Comparison of ENCODE assay signal across 11 mouse cellular contexts in genomic region chr1:90980638-90981330, GRCm38 (mm10). TPM values are rescaled to one million over a fixed set of nuclear protein-coding genes. Genes with fewer than 3 reads are reported as not detected.
DNase-seq lines count a peak whose midpoint lies in the region; ATAC-seq lines count a peak whose summit lies in the region.
"Had no signal": no experiment of that assay in that cellular context is flagged by ENCODE, and none has a peak within 500 bp of the region (broad histone marks: within the 10 kb centered on the region; RNA-seq: fewer than 3 reads in every experiment).

No protein-coding gene starts in this region.

- no peaks in the 10 kb centered on the region for H3K4me1 ChIP-seq in kidney, embryonic 14.5 days (ENCODE audit: control insufficient read depth, insufficient read depth, low read length)
- peaks cover 4 to 16% of the 10 kb centered on the region in 2 experiments for H3K4me1 ChIP-seq in heart, embryonic 14.5 days (ENCODE audit: control insufficient read depth in 2 of 2, insufficient read depth in 2 of 2, low read length in 2 of 2)
- H3K4me1 ChIP-seq in hindbrain, embryonic 13.5 days (replicated peaks), result peaks cover 6% of the 10 kb centered on the region

- H3K27me3 ChIP-seq in kidney, embryonic 14.5 days (ENCODE audit: control insufficient read depth, insufficient read depth, low read length), result no peaks in the 10 kb centered on the region
- no peaks in the 10 kb centered on the region for H3K27me3 ChIP-seq in heart, embryonic 14.5 days (ENCODE audit: control insufficient read depth, insufficient read depth, low read length)
- H3K27me3 ChIP-seq in hindbrain, embryonic 13.5 days, result no peaks in the 10 kb centered on the region
- H3K27me3 ChIP-seq: neural tube, embryonic 12.5 days had no signal

- 73% methylated on average over 10 of the region's 10 CpGs for WGBS in kidney, embryonic 14.5 days
- 26% methylated on average over 10 of the region's 10 CpGs for WGBS in heart, embryonic 14.5 days
- 79% methylated on average over 10 of the region's 10 CpGs for WGBS in hindbrain, embryonic 13.5 days

- no peak for ATAC-seq in kidney, embryonic 14.5 days (ENCODE audit: low FRiP score, low TSS enrichment)
- ATAC-seq in heart, embryonic 14.5 days (ENCODE audit: insufficient number of reproducible peaks, insufficient read depth, low FRiP score, low read depth), result peak; percentile 66
- no peak for ATAC-seq in hindbrain, embryonic 13.5 days (ENCODE audit: low FRiP score)

- no peak overlapping the region for H3K9ac ChIP-seq in kidney, embryonic 14.5 days (ENCODE audit: low read depth, low read length)
- no peak overlapping the region for H3K9ac ChIP-seq in heart, embryonic 14.5 days (ENCODE audit: low read length)
- H3K9ac ChIP-seq in hindbrain, embryonic 13.5 days, result no peak overlapping the region
- H3K9ac ChIP-seq: neural tube, embryonic 12.5 days had no signal

- H3K9me3 ChIP-seq in kidney, embryonic 14.5 days (ENCODE audit: control insufficient read depth, low read length), result no peaks in the 10 kb centered on the region
- H3K9me3 ChIP-seq in heart, embryonic 14.5 days (ENCODE audit: control insufficient read depth, low read length), result 0 out of 2 replicates have a peak, but pooled peaks cover 2% of the 10 kb centered on the region
- H3K9me3 ChIP-seq in hindbrain, embryonic 13.5 days, result no peaks in the 10 kb centered on the region
- H3K9me3 ChIP-seq: neural tube, embryonic 12.5 days had no signal

- no peak overlapping the region for H3K4me2 ChIP-seq in kidney, embryonic 14.5 days (replicated peaks; ENCODE audit: low read depth, low read length)
- peak overlapping the region; percentile 34 for H3K4me2 ChIP-seq in heart, embryonic 14.5 days (ENCODE audit: low read length)
- no peak overlapping the region for H3K4me2 ChIP-seq in hindbrain, embryonic 13.5 days
- H3K4me2 ChIP-seq: neural tube, embryonic 12.5 days had no signal

- no peaks in the 10 kb centered on the region for H3K36me3 ChIP-seq in kidney, embryonic 14.5 days (ENCODE audit: control insufficient read depth, insufficient read depth, low read length)
- H3K36me3 ChIP-seq in heart, embryonic 14.5 days (ENCODE audit: control insufficient read depth, insufficient read depth, low read length), result no peaks in the 10 kb centered on the region
- no peaks in the 10 kb centered on the region for H3K36me3 ChIP-seq in hindbrain, embryonic 13.5 days
- H3K36me3 ChIP-seq: neural tube, embryonic 12.5 days had no signal

- no peak overlapping the region for H3K27ac ChIP-seq in kidney, embryonic 14.5 days (ENCODE audit: low read depth, low read length)
- peak overlapping the region; percentile 43 to 66 for H3K27ac ChIP-seq in heart, embryonic 14.5 days (replicated peaks in 1 of 2; ENCODE audit: control insufficient read depth in 1 of 2, insufficient read depth in 1 of 2, low read depth in 2 of 2, low read length in 2 of 2)
- H3K27ac ChIP-seq in hindbrain, embryonic 13.5 days, result no peak overlapping the region
- H3K27ac ChIP-seq: neural tube, embryonic 12.5 days had no signal

- peak; percentile 38 for DNase-seq in kidney, adult 9 months
- DNase-seq in 3T3-L1 (ENCODE audit: low read depth, low spot score) (peak; percentile 90), NIH3T3 (ENCODE audit: low read depth) (peak; percentile 82)
- DNase-seq in c-Kit-positive CD71-positive TER-119-positive erythroid progenitor cells, embryonic 14.5 days (ENCODE audit: low spot score), result no peak
- DNase-seq: spleen, adult 18-20 months had no signal

- H3K4me3 ChIP-seq in kidney, embryonic 14.5 days (ENCODE audit: low read length), result no peak overlapping the region
- no peak overlapping the region for H3K4me3 ChIP-seq in heart, embryonic 14.5 days (ENCODE audit: control insufficient read depth in 1 of 2, insufficient read depth in 1 of 2, low read depth in 1 of 2, low read length in 2 of 2)
- no peak overlapping the region for H3K4me3 ChIP-seq in hindbrain, embryonic 13.5 days
- H3K4me3 ChIP-seq: neural tube, embryonic 12.5 days had no signal

RNA-seq across cellular contexts. Expression of gene Rab17, which starts 11.3 kb away (rescaled TPM):
- polyA plus RNA-seq in kidney, embryonic 14.5 days (2014; fragmentation: Nextera tagmentation; extraction: Ambion mirVana), result 3.7 and 6.1 TPM in 2 replicates
- 2.5 and 2.7 TPM in 2 replicates for polyA plus RNA-seq in heart, embryonic 14.5 days (2014; fragmentation: Nextera tagmentation; extraction: Ambion mirVana)
- polyA plus RNA-seq in hindbrain, embryonic 13.5 days (2015; fragmentation: Nextera tagmentation; extraction: Ambion mirVana), result 0.25 and 0.55 TPM in 2 replicates
- polyA plus RNA-seq: brain, embryonic 14.5 days; neural tube, embryonic 12.5 days had no signal

RNA-seq across cellular contexts. Expression of gene Lrrfip1, which starts 17.8 kb away (rescaled TPM):
- 25.7 and 33.6 TPM in 2 replicates for polyA plus RNA-seq in kidney, embryonic 14.5 days (2014; fragmentation: Nextera tagmentation; extraction: Ambion mirVana)
- polyA plus RNA-seq in heart, embryonic 14.5 days (2014; fragmentation: Nextera tagmentation; extraction: Ambion mirVana), result 151 and 161 TPM in 2 replicates
- polyA plus RNA-seq in hindbrain, embryonic 13.5 days (2015; fragmentation: Nextera tagmentation; extraction: Ambion mirVana), result 35.5 and 39.1 TPM in 2 replicates

RNA-seq across cellular contexts. Expression of gene Prlh, which starts 27.9 kb away (rescaled TPM):
- polyA plus RNA-seq in kidney, embryonic 14.5 days (2014; fragmentation: Nextera tagmentation; extraction: Ambion mirVana), result not detected in 2 replicates
- not detected in 2 replicates for polyA plus RNA-seq in heart, embryonic 14.5 days (2014; fragmentation: Nextera tagmentation; extraction: Ambion mirVana)
- polyA plus RNA-seq in hindbrain, embryonic 13.5 days (2015; fragmentation: Nextera tagmentation; extraction: Ambion mirVana), result not detected in 2 replicates
- polyA plus RNA-seq: brain, embryonic 14.5 days; frontal cortex, adult 2 months; neural tube, embryonic 12.5 days had no signal

Comparison
In these comparisons a context has a peak if more than half of its experiments do, and no peak if none do; other contexts are left out.
1. H3K27ac ChIP-seq: peak in heart, embryonic 14.5 days (2 of 2); none in kidney, embryonic 14.5 days (single experiment) and hindbrain, embryonic 13.5 days (single experiment).